Mouse (Mus musculus) embryonic fibroblast, embryonic 13.5 days (primary cell): ENCODE measurements around the gene Il2ra. TPM values are rescaled to one million over a fixed set of nuclear protein-coding genes. Genes with fewer than 3 reads are reported as not detected.

Source experiments
- H3K27ac ChIP-seq: 2 replicates; pipeline ENCODE4 v1.5.1; 2012; ENCODE audit warnings: low read length, control low read depth, inconsistent platforms; ENCODE audit not compliant: insufficient read depth
- H3K4me1 ChIP-seq: 2 replicates; pipeline ENCODE4 v1.6.1; 2011; ENCODE audit warnings: low read length; ENCODE audit not compliant: control insufficient read depth, insufficient read depth
- H3K4me3 ChIP-seq: 2 replicates; pipeline ENCODE4 v1.5.1; 2011; ENCODE audit warnings: mild to moderate bottlenecking, control low read depth, low read length; ENCODE audit not compliant: insufficient read depth
- CTCF ChIP-seq: IDR thresholded peaks from 2 replicates; pipeline ENCODE4 v1.5.1; 2011; ENCODE audit warnings: mild to moderate bottlenecking, control low read depth, low read length, moderate library complexity, borderline replicate concordance; ENCODE audit not compliant: insufficient read depth
- POLR2A ChIP-seq: IDR thresholded peaks from 2 replicates; pipeline ENCODE4 v1.6.1; 2011; ENCODE audit warnings: low read depth, mild to moderate bottlenecking, control low read depth, low read length, moderate library complexity
- polyA plus RNA-seq: library from polyadenylated mRNA; stranded (reverse); fragments of >200 nt; gene quantifications from 2 replicates; pipeline ENCODE4 v1.2.4, GENCODE M21; 2011; ENCODE audit warnings: low read depth; ENCODE audit not compliant: missing spikeins, insufficient read length

Gene Il2ra
- polyA plus RNA-seq, 1 experiment, result not detected

DNA sequence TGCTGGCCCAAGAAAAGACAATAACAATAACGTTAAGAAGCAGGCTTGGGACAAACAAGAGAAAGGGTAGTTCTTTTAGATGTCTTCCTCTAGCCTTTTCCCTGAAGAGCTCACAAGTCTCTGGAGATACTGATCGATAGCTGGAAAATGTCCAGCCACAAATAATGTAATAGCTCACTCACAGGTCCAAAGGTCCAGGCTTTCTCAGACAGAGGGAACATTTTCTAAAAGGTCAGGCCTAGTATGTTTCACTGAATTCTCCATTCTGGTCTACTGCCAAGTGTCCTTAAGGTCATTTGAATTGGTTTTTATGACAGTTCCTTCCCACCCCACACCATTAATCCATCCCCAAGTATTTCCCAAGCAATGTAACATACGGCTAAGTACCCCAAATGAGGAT is 70.4 kb downstream of the Il2ra start:
- Histone ChIP-seq H3K4me1 (no peaks in the 10 kb centered on the region), H3K4me3 (no peak overlapping the region), H3K27ac (no peak overlapping the region)
- TF ChIP-seq CTCF (no peak), POLR2A (no peak)

GRCm38 (mm10) chr2:11714535-11714934 is 71.9 kb downstream of the Il2ra start:
- no peak for TF ChIP-seq CTCF
- no peak for TF ChIP-seq POLR2A
- H3K4me3 ChIP-seq, result no peak overlapping the region
- H3K27ac ChIP-seq, result no peak overlapping the region
- H3K4me1 ChIP-seq, result no peaks in the 10 kb centered on the region

GRCm38 (mm10) chr2:11718573-11718972 is 76.0 kb downstream of the Il2ra start:
- TF ChIP-seq CTCF (no peak), POLR2A (no peak)
- Histone ChIP-seq H3K4me1 (no peaks in the 10 kb centered on the region), H3K27ac (no peak overlapping the region), H3K4me3 (no peak overlapping the region)

DNA sequence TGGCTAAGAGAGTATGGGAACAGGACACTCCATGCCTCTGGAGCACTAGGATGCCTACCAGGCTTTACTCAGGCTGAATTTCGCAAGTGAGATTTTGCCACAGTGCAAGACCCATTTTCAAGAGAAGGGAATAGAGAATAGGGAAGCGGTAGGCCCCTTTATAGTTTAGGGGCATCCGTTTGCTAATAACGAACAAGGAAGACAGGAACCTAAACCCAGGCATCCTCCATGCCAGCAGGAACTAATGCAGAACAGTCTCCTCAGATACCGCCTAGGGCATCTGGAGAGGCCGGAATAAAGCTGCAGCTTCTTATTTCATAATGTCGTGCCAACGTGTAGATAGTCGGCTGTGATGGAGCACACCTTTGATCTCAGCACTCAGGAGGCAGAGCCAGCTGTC is 80.0 kb downstream of the Il2ra start:
- Histone ChIP-seq H3K4me3 (no peak overlapping the region), H3K27ac (no peak overlapping the region), H3K4me1 (no peaks in the 10 kb centered on the region)
- TF ChIP-seq CTCF (no peak), POLR2A (no peak)

DNA sequence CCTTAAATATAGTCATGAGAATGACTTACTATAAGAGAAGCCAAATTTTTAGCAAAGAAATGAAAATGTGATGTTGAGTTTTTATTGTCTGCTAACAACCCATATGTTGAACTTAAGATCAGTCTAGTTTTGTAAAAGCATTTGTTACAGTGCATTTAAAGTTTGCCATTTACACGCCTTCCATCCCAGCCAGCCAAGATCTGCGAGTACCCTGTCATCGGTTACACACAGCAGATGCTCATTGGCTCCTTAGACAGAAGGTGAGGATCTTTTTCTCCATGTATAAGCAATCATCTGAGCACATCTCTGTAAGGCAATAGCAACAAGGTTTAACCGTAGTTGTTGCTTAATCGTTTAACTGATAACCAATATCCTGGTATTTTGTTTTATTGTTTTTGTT is 85.0 kb downstream of the Il2ra start:
- Histone ChIP-seq H3K27ac (no peak overlapping the region), H3K4me1 (no peaks in the 10 kb centered on the region), H3K4me3 (no peak overlapping the region)
- TF ChIP-seq POLR2A, result no peak
- no peak for TF ChIP-seq CTCF

DNA sequence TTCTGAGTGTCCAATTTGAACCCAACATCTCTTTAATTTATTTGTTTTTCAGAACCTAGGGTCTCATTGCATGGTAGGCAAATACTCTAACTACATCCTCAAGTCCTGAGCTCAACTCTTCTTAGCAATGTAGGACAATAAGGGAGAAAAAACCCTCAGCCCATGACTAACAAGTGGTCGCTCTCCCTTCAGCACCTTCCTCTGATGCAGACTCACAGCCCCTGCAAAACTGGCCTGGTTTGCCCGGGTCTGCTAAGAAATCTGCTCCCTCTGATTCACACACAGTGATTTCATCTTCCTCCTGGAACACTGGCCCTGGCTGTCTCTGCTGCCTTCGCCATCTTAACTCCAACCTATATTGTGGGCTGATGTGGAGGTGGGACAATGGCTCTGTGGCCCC is 86.5 kb downstream of the Il2ra start:
- no peak overlapping the region for H3K4me3 ChIP-seq
- no peak for TF ChIP-seq CTCF
- no peak for TF ChIP-seq POLR2A
- H3K27ac ChIP-seq, result no peak overlapping the region
- no peaks in the 10 kb centered on the region for H3K4me1 ChIP-seq

GRCm38 (mm10) chr2:11732978-11733377 is 90.4 kb downstream of the Il2ra start:
- TF ChIP-seq POLR2A (no peak), CTCF (no peak)
- Histone ChIP-seq H3K27ac (no peak overlapping the region), H3K4me1 (no peaks in the 10 kb centered on the region), H3K4me3 (no peak overlapping the region)

GRCm38 (mm10) chr2:11735853-11736252 is 93.2 kb downstream of the Il2ra start:
- H3K4me3 ChIP-seq, result no peak overlapping the region
- TF ChIP-seq POLR2A (no peak), CTCF (no peak)
- no peak overlapping the region for H3K27ac ChIP-seq
- no peaks in the 10 kb centered on the region for H3K4me1 ChIP-seq

DNA sequence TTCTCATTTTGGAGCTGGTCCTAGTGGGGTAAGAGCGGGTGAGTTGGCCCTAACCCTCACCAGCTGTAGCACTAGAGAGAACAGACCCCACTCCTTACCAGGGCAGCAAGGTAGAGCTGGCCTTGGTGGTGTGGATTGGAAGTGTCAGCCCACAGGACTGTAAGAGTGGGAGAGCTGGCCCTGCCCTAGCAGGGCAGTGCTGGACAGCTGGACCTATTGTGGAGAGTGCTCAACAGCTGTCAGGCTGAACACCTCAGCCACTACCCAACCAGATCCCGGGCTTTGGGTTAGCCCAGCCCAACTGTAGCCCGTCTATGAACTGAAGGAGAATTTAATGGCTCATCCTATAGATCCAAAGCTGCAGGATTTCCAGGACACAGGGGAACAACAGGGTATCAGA is 96.2 kb downstream of the Il2ra start:
- no peak for TF ChIP-seq POLR2A
- no peak for TF ChIP-seq CTCF
- H3K4me3 ChIP-seq, result no peak overlapping the region
- H3K27ac ChIP-seq, result no peak overlapping the region
- no peaks in the 10 kb centered on the region for H3K4me1 ChIP-seq

DNA sequence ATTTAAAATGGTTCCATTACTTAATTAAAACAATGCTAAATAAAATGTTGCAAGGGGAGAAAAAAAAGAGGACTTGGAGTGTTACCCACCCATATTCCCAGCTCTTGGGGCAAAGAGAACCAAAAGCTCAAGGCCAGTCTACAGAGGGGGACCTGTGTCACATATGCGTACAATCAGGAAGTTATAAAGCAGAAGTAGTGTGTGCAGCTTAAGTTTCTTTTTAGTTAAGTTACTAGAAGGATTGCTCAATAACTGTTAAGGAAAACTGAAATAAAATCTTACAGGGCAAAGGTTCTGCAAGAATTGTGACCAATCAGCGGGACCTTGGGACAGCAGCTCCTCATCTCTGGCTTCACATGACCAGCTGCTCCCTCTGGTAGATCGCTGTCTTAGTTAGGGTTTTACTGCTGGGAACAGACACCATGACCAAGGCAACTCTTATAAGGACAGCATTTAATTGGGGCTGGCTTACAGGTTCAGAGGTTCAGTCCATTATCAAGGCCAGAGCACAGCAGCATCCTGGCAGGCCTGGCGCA is 97.0 kb downstream of the Il2ra start:
- Histone ChIP-seq H3K4me3 (no peak overlapping the region), H3K27ac (no peak overlapping the region), H3K4me1 (no peaks in the 10 kb centered on the region)
- TF ChIP-seq POLR2A (no peak), CTCF (no peak)

Other genes with a start within 250 kb of the Il2ra start
- 14.8 and 15.2 TPM in 2 replicates for gene Pfkfb3, start 88.7 kb upstream of the Il2ra start, polyA plus RNA-seq
- gene Rbm17, start 38.7 kb upstream of the Il2ra start, polyA plus RNA-seq, result 161 and 169 TPM in 2 replicates
- not detected in 2 replicates for gene Gm17490, start 16.5 kb upstream of the Il2ra start, polyA plus RNA-seq
- 10.6 and 10.9 TPM in 2 replicates for gene Il15ra, start 62.5 kb downstream of the Il2ra start, polyA plus RNA-seq
- 106 and 108 TPM in 2 replicates for gene Fbh1, start 134.8 kb downstream of the Il2ra start, polyA plus RNA-seq
- 30.4 and 39.2 TPM in 2 replicates for gene Ankrd16, start 135.1 kb downstream of the Il2ra start, polyA plus RNA-seq